Mouse (Mus musculus) frontal cortex, postnatal 14 days (tissue): ENCODE results near the gene Prss33.

Source experiments
- DNase-seq, 2 experiments: peaks; one replicate each; pipeline ENCODE4 v3.0.0; 2022; ENCODE audit warnings: low spot score in 2 of 2

The Prss33 gene

DNA sequence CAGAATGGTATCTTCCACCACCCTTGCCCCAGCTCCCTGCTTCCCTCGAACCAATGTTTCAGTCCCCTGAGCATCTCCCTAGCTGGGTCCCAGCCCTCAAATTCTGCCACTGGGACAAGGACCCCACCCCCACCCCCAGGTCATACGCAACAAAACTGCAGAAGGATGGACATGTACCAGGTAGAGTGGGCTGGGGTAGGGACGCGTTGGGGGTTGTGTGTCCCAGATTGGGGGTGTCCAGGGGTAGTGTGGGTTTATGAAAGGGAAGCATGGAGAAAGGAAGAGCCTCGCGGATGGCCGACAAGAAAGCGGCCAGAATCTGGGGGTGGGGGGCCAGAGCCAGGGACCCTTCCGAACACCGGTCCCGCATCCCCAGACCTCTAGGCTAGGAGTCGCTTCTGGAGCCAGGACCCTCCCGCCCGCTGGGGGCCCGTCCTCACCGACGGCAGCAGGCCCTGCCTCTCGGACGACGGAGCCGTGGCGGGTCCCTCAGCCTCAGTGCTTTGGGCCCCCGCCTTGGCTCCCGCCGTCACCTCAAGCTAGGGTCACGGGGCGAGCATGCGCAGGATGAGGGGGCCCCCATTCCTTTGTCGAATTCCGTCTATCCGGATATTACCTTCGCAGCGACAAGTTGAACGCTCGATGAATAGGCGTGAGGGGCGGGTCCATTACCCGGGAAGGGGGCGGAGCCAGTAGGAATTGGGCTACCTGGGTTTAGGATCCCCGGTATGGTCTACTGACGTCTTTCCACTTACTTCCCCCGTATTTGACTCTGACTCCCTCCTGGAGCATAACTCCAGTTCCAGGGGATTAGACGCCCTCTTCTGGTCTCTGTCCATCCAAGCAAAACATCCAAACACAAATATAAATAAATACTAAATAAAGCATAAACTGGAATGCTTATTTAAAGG lies 50.0 kb downstream of the Prss33 start, which contains the start of gene Flywch2:
Flywch2 (minus strand) TSS at position 521 of the 911 bp plus-strand sequence.
- DNase-seq: peak; percentile 88 to 90

DNA sequence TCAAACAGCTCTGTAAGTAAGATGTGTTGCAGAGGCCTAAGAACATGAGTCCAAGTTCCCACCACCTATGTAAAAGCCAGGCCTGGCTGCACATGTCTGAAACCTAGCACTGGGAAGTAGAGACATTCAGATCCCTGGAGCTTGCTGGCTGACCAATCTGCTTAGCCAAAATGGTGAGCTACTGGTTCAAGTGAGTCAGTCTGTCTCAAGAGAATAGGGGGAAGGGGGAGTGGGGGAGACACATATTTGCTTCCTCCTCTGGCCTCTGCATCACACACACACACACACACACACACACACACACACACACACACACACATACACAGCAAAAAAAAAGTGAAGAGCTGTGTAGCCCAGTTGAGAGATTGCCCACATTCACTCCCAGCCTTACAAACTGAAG lies 52.5 kb downstream of the Prss33 start:
- no peak for DNase-seq
